Mouse (Mus musculus) spleen, adult 2 months (tissue): Measurements from ENCODE around the gene Gtse1.

Source experiments
- CTCF ChIP-seq: fragments of 200-500 bp; IDR thresholded peaks from 2 replicates; pipeline ENCODE4 v1.5.1; 2011; ENCODE audit warnings: mild to moderate bottlenecking, inconsistent platforms; ENCODE audit not compliant: insufficient read depth, insufficient read length, insufficient replicate concordance; ENCODE audit errors: extremely low read depth
- POLR2A ChIP-seq: fragments of 200-500 bp; IDR thresholded peaks from 2 replicates; pipeline ENCODE4 v1.6.1; 2011; ENCODE audit warnings: low read depth, low read length, inconsistent platforms

DNA sequence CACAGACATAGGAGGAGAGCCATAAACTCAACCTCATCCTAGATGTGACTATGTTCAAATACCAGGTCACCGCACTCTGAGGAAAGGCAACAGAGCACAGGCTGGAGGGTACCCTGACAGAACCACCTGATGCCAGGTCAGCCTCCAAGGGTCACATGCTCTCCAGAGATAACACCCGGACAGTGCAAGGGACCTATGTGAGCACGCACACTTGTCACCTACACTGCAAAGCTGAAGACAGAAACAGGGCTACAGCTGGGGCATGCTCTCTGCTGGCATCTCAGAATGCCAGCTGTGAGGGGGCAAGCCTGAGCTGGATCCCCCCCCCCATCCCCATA lies 49.9 kb downstream of the Gtse1 start:
- TF ChIP-seq CTCF, result no peak
- TF ChIP-seq POLR2A, result no peak
